Mouse (Mus musculus): ENCODE data around the gene Armc8. TPM values are rescaled to one million over a fixed set of nuclear protein-coding genes. Genes with fewer than 3 reads are reported as not detected.

Gene Armc8
- polyA plus RNA-seq, 1 experiment from 2014 or later = 40.7 TPM

DNA sequence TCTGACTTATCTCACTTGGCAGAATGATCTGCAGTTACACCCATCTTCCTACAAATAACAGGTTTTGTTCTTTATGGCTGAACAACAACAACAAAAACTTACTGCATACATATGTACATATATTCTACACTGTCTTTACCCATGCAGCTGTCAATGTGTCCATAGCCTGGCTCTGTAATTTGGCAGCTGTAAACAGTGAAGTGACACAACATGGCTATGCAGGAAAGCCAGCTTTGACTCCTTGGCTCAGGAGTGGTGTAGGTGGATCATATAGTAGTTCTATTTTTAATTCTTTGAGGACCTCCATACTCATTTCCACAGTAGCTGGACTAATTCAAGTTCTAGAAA is 9.2 kb downstream of the Armc8 start:
- Histone ChIP-seq H3K4me1 (0 out of 2 replicates have a peak, but pooled peaks cover 5% of the 10 kb centered on the region), H3K9me3 (replicated peaks) (no peaks in the 10 kb centered on the region), H3K36me3 (no peaks in the 10 kb centered on the region), H3K27me3 (no peaks in the 10 kb centered on the region), H3K4me3 (no peak overlapping the region), H3K27ac (no peak overlapping the region), H3K4me2 (replicated peaks) (no peak overlapping the region), H3K9ac (no peak overlapping the region)
- ATAC-seq (ENCODE audit: low FRiP score) = no peak

DNA sequence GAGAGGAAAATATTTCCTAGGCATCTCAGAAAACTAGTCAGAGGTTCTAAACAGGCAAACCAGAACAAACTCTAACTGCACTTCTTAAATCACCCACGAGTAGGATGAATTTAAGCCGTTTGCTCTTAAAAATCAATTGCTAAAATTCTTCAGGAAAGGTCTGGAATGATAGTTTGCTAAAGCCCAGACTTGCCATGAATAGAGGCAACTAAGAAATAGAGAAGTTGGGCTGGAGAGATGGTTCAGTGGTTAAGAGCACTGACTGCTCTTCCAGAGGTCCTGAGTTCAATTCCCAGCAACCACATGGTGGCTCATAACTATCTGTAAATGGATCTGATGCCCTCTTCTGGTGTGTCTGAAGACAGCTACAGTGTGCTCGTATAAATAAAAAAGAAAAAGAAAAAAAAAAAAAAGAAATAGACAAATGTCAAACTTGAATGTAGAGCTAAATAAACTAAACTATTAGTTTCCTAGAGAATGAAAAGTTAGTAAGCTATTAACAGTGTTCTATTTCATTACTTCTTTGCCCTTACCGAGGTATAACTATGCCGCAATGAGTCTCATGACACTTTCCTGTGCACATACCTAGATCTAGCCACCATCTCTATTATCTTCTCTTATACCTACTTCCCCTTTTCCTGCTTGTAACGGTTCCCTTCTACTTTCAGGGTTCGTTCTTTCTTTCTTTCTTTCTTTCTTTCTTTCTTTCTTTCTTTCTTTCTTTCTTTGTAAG is 9.7 kb downstream of the Armc8 start:
- ATAC-seq (ENCODE audit: low FRiP score) = no peak
- Histone ChIP-seq H3K4me2 (replicated peaks) (no peak overlapping the region), H3K9me3 (replicated peaks) (no peaks in the 10 kb centered on the region), H3K27ac (no peak overlapping the region), H3K9ac (no peak overlapping the region), H3K36me3 (no peaks in the 10 kb centered on the region), H3K4me3 (no peak overlapping the region), H3K27me3 (no peaks in the 10 kb centered on the region), H3K4me1 (0 out of 2 replicates have a peak, but pooled peaks cover 4% of the 10 kb centered on the region)
- WGBS = 95% methylated on average over 7 of the region's 7 CpGs

DNA sequence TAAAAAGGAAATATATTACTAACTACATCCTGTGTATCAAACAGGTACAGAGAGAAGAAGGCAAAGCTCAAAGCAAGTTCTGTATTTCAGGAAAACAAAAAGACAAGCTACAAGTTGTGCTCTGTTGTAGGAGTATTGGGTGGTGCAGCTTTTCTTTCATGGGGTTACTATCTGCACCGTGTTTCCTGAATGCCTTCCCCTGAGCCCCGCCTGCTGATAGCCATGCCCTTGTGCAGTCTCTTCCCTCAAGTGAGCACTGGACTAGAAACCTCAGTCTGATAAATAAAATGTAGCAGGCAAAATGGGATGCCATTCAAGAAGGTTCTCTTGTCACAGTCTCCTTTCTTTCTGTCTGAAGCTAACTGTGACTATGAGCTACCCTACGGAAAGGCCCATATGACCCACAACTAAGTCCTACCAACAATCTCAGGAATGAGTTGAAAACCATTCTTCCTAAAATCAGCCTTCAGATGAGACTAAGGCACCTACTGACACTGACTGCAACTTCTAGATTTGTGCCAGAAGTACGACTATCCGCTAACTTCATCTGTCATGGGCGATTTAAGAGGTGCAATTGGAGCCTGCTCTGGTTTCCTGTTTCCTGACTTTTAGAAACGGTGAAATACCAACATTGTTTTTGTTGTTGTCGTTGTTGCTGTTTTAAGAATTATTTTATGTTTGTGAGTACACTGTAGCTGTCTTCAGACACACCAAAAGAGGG is 11.0 kb downstream of the Armc8 start:
- 89% methylated on average over 8 of the region's 8 CpGs for WGBS
- no peak for ATAC-seq (ENCODE audit: low FRiP score)
- no peak overlapping the region for H3K9ac ChIP-seq
- H3K4me2 ChIP-seq (replicated peaks) = no peak overlapping the region
- H3K4me3 ChIP-seq = no peak overlapping the region
- no peaks in the 10 kb centered on the region for H3K4me1 ChIP-seq
- H3K27me3 ChIP-seq = no peaks in the 10 kb centered on the region
- H3K36me3 ChIP-seq = no peaks in the 10 kb centered on the region
- H3K9me3 ChIP-seq (replicated peaks) = no peaks in the 10 kb centered on the region
- H3K27ac ChIP-seq = no peak overlapping the region

DNA sequence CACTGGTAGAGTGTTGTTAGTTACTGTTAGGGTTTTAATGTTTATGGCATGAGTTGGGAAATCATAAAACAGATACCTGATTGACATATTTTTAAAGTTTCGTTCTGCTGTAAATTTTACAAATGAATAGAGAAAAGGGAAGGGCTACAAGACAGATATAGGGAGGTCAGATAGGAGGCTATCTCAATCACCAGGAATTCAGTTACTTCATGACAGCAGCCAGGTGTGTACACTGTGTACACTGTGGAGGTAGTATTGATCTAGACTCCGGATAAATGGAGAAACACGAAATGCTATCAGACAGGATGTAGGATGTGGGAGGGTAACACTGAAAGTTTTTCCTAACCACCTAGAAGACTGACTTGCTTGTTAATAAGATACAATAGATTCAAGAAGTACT is 13.4 kb downstream of the Armc8 start:
- H3K27ac ChIP-seq = no peak overlapping the region
- no peaks in the 10 kb centered on the region for H3K36me3 ChIP-seq
- H3K9ac ChIP-seq = no peak overlapping the region
- ATAC-seq (ENCODE audit: low FRiP score) = no peak
- no peaks in the 10 kb centered on the region for H3K27me3 ChIP-seq
- no peaks in the 10 kb centered on the region for H3K9me3 ChIP-seq (replicated peaks)
- H3K4me3 ChIP-seq = no peak overlapping the region
- no peak overlapping the region for H3K4me2 ChIP-seq (replicated peaks)
- 96% methylated on average over 3 of the region's 3 CpGs for WGBS
- H3K4me1 ChIP-seq = no peaks in the 10 kb centered on the region

DNA sequence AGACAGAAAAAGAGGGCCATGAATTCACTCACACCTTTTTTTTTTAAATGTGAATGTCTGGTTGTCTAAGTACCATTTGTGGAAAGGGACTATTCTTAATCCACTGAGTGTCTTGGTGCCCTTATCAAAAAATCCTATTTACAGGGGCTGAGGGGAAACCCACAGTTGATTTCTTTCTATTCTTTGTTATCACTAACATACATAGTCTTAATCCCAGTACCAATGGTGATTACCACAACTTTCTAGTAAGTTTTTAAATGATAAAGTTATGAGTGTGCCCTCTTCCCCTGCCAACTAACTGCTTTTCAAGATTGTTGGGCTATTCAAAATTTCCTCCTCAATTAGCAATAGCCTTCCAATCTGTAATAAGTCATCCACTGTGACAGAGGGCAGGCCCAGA is 14.6 kb downstream of the Armc8 start:
- Histone ChIP-seq H3K27me3 (no peaks in the 10 kb centered on the region), H3K9ac (no peak overlapping the region), H3K4me2 (replicated peaks) (no peak overlapping the region), H3K9me3 (replicated peaks) (no peaks in the 10 kb centered on the region), H3K36me3 (no peaks in the 10 kb centered on the region), H3K27ac (no peak overlapping the region), H3K4me1 (no peaks in the 10 kb centered on the region), H3K4me3 (no peak overlapping the region)
- no peak for ATAC-seq (ENCODE audit: low FRiP score)

DNA sequence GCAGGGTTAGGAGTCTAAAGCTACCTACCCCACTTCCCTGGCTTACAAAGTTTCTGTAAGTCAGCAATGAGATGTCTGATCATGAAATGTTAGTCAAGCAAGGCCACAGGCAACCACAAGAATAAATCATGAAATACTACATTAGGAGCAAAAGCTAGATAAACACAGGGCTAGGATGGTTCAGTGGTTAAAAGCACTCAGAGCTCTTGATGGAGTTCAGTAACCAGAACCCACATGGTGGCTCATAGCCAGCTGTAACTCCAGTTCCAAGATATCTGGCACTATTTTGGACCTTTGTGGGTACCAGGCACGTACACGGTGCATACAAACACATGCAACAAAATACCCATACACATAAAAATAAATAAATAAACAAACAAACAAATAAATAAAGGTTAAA is 15.7 kb downstream of the Armc8 start:
- Histone ChIP-seq H3K4me2 (replicated peaks) (no peak overlapping the region), H3K36me3 (no peaks in the 10 kb centered on the region), H3K27me3 (no peaks in the 10 kb centered on the region), H3K4me3 (no peak overlapping the region), H3K4me1 (no peaks in the 10 kb centered on the region), H3K9me3 (replicated peaks) (no peaks in the 10 kb centered on the region), H3K27ac (no peak overlapping the region), H3K9ac (no peak overlapping the region)
- WGBS = 96% methylated on average over 2 of the region's 2 CpGs
- no peak for ATAC-seq (ENCODE audit: low FRiP score)

DNA sequence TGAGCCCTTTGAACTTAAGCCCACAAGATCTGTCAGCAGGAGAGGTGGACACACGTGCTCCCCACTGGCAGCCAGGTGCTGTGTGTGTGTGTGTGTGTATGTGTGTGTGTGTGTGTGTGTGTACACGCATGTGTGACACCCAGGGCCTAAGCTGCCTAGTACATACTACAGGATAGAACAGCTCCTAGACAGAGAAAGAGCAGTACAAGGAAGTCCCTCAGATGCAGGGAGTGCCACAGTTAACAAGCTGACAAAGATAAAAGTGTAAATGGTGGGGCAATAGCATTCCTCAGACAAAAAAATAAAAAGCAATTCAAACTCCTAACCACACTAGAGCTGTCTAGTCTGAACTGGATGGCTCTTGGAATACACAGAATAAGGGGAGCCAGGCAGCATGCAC is 16.6 kb downstream of the Armc8 start:
- WGBS = 84% methylated on average over 2 of the region's 2 CpGs
- no peak for ATAC-seq (ENCODE audit: low FRiP score)
- no peaks in the 10 kb centered on the region for H3K36me3 ChIP-seq
- no peaks in the 10 kb centered on the region for H3K4me1 ChIP-seq
- H3K9me3 ChIP-seq (replicated peaks) = no peaks in the 10 kb centered on the region
- no peak overlapping the region for H3K4me2 ChIP-seq (replicated peaks)
- no peak overlapping the region for H3K9ac ChIP-seq
- H3K27me3 ChIP-seq = no peaks in the 10 kb centered on the region
- H3K4me3 ChIP-seq = no peak overlapping the region
- H3K27ac ChIP-seq = no peak overlapping the region

DNA sequence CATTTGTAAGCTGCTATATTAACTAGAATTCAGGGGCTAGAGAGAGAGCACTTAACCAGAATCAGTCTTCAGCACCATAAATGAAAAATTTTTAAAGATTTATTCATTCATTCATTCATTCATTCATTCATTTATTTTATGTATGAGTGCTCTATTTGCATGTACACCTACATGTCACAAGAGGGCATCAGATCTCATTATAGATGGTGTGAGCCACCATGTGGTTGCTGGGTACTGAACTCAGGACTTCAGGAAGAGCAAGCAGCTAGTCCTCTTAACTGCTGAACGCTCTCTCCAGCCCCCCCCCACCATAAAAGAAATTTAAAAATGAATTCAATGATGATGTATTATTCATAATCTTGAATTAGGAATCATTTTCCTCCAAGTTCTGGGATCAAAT is 22.4 kb downstream of the Armc8 start:
- no peak overlapping the region for H3K27ac ChIP-seq
- no peak overlapping the region for H3K4me2 ChIP-seq (replicated peaks)
- 95% methylated on average over 1 of the region's 1 CpGs for WGBS
- no peak overlapping the region for H3K4me3 ChIP-seq
- H3K9me3 ChIP-seq (replicated peaks) = no peaks in the 10 kb centered on the region
- no peak for ATAC-seq (ENCODE audit: low FRiP score)
- no peak overlapping the region for H3K9ac ChIP-seq
- H3K36me3 ChIP-seq = no peaks in the 10 kb centered on the region
- H3K4me1 ChIP-seq = no peaks in the 10 kb centered on the region
- no peaks in the 10 kb centered on the region for H3K27me3 ChIP-seq

DNA sequence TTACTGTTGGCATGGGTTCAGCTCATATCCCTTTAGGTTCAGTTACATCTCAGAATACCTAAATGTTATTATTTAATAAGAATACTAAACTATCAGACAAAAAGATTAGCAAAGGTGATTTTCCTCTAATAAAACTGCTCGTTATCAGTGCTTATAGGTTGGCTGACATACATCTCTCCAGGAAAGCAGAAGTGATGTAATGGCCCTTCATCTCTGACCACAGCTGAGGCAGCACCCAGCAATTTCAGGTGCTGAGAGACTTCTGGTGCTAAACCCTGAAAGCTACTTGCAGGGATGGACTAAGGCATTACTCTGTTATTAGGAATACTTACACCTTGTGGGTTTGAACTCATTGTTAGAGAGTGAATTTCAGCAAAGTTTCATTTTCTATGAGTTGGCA is 36.8 kb downstream of the Armc8 start:
- WGBS = 96% methylated on average over 1 of the region's 1 CpGs
- Histone ChIP-seq H3K9me3 (replicated peaks) (no peaks in the 10 kb centered on the region), H3K4me1 (no peaks in the 10 kb centered on the region), H3K4me3 (no peak overlapping the region), H3K36me3 (peaks cover 50% of the 10 kb centered on the region), H3K27ac (no peak overlapping the region), H3K9ac (no peak overlapping the region), H3K4me2 (replicated peaks) (no peak overlapping the region), H3K27me3 (no peaks in the 10 kb centered on the region)
- no peak for ATAC-seq (ENCODE audit: low FRiP score)

DNA sequence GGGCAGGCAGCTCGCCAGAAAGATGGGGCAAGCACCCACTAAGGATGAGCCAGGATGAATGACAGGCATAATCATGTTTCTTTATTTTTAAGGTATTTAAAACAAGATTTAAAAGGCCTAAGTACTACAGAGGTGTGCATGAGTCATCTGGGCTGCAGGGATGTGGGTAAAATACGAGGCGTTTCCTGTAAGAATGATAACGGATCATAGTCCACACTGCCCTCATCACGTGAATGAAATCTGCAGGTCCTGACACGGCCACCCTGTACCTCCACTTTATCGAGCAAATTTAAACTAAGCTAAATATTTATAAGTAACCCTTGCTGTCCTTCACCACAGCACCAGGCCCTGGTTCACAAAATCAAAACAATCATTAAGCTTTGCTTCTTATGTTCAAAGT is 62.8 kb downstream of the Armc8 start:
- no peaks in the 10 kb centered on the region for H3K27me3 ChIP-seq
- no peak for ATAC-seq (ENCODE audit: low FRiP score)
- 93% methylated on average over 7 of the region's 7 CpGs for WGBS

DNA sequence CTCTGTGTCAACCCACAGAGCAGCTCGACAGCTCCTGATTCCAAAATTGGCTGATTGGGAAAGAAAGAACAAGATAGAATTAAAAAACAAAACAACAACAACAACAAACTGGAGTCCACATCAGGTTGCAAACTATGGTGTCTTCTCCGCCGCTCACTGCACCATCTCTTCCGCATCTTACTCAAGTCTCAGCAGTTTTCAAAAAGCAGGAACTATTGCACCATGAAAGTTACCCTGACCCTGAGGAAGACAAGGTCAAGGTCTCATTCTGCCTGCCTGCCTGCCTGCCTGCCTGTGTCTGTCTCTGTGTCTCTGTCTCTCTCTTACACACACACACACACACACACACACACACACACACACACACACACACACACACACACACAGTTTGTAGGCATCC is 69.4 kb downstream of the Armc8 start:
- no peak overlapping the region for H3K4me3 ChIP-seq
- 93% methylated on average over 4 of the region's 4 CpGs for WGBS
- no peak overlapping the region for H3K27ac ChIP-seq
- H3K9ac ChIP-seq = no peak overlapping the region
- peaks cover 42% of the 10 kb centered on the region for H3K36me3 ChIP-seq
- no peaks in the 10 kb centered on the region for H3K4me1 ChIP-seq
- H3K9me3 ChIP-seq (replicated peaks) = no peaks in the 10 kb centered on the region
- H3K4me2 ChIP-seq (replicated peaks) = no peak overlapping the region
- H3K27me3 ChIP-seq = no peaks in the 10 kb centered on the region
- no peak for ATAC-seq (ENCODE audit: low FRiP score)

More for the DNA sequence above, 62.8 kb downstream of the Armc8 start:
- no peaks in the 10 kb centered on the region for H3K9me3 ChIP-seq (replicated peaks)
- no peak overlapping the region for H3K4me3 ChIP-seq
- no peak overlapping the region for H3K4me2 ChIP-seq (replicated peaks)
- peaks cover 19% of the 10 kb centered on the region for H3K36me3 ChIP-seq
- H3K9ac ChIP-seq = no peak overlapping the region
- H3K27ac ChIP-seq = no peak overlapping the region
- H3K4me1 ChIP-seq = no peaks in the 10 kb centered on the region

DNA sequence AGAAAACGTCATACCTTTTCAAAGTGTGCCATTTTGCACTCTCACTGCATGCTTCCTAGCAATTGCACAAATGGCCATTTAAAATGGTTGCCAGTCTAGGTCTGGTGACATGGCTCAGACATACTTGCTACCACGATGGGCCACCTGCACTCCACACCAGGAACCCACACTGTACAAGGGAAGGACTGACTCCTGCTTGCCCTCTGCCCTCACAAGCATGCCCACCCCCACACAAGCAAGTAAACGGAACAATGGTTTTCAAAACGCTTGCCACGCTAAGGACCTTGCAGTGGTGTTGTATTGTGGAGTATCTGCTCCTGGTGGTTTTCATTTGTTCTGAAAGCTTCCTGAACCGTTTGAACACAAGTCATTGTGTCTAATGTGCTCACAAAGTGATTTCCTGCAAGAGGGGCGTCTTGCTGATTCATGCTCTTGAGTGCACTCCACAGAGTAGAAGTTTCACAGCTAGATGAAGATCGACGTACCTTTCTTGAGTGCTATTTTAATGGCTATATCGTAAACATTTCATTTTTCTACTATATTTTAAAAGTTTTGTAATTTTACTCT is 76.0 kb downstream of the Armc8 start:
- H3K36me3 ChIP-seq = peaks cover 65% of the 10 kb centered on the region
- H3K4me2 ChIP-seq (replicated peaks) = no peak overlapping the region
- ATAC-seq (ENCODE audit: low FRiP score) = no peak
- H3K27me3 ChIP-seq = no peaks in the 10 kb centered on the region
- no peak overlapping the region for H3K27ac ChIP-seq
- H3K4me3 ChIP-seq = no peak overlapping the region
- H3K4me1 ChIP-seq = no peaks in the 10 kb centered on the region
- H3K9ac ChIP-seq = no peak overlapping the region
- no peaks in the 10 kb centered on the region for H3K9me3 ChIP-seq (replicated peaks)
- WGBS = 75% methylated on average over 10 of the region's 10 CpGs

DNA sequence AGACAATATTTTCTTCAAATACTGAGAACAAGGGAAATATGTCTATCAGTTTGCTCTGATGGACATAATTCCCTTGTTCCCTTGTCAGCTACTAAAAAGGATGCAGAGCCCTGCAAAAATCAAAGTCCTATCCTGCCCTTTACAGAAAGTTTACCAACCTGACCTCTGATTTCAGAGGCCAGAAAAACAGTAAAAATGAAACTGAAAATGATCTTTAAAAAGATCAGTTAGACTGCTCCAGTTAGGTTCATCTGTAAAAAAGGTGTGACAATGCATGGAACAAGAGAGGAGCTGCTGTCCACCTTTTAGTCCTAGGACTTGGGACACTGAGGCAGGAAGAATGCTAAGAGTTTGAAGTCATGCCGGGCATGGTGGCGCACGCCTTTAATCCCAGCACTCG is 77.6 kb downstream of the Armc8 start:
- no peaks in the 10 kb centered on the region for H3K9me3 ChIP-seq (replicated peaks)
- no peaks in the 10 kb centered on the region for H3K27me3 ChIP-seq
- H3K4me1 ChIP-seq = no peaks in the 10 kb centered on the region
- ATAC-seq (ENCODE audit: low FRiP score) = no peak
- H3K4me3 ChIP-seq = no peak overlapping the region
- no peak overlapping the region for H3K4me2 ChIP-seq (replicated peaks)
- H3K27ac ChIP-seq = no peak overlapping the region
- peaks cover 68% of the 10 kb centered on the region for H3K36me3 ChIP-seq
- H3K9ac ChIP-seq = no peak overlapping the region
- 94% methylated on average over 4 of the region's 4 CpGs for WGBS

Measured in hindbrain, embryonic 12.5 days (tissue).